Mouse (Mus musculus): ENCODE data around the gene Ncor2. TPM values are rescaled to one million over a fixed set of nuclear protein-coding genes. Genes with fewer than 3 reads are reported as not detected.

Gene Ncor2
- total and polyA plus RNA-seq, 3 experiments: 5.0 to 46.8 TPM; not detected in 1

GRCm38 (mm10) chr5:125058267-125058668 lies 120.8 kb downstream of the Ncor2 start:
- no peaks in the 10 kb centered on the region for H3K36me3 ChIP-seq (ENCODE audit: control insufficient read depth in 1 of 2, insufficient read depth in 2 of 2, low read length in 2 of 2)

GRCm38 (mm10) chr5:125057555-125058266 lies 121.3 kb downstream of the Ncor2 start:
- Histone ChIP-seq H3K27me3 (ENCODE audit: control insufficient read depth in 1 of 2, insufficient read depth in 2 of 2, low read length in 2 of 2) (no peaks in the 10 kb centered on the region), H3K27ac (ENCODE audit: control insufficient read depth, low read depth, low read length) (no peak overlapping the region), H3K4me3 (ENCODE audit: control insufficient read depth in 1 of 2, insufficient read depth in 1 of 2, low read depth in 2 of 2, low read length in 2 of 2) (no peak overlapping the region), H3K79me2 (ENCODE audit: control insufficient read depth, insufficient read depth, low read length, poor library complexity) (no peaks in the 10 kb centered on the region), H3K9me3 (replicated peaks; ENCODE audit: insufficient read depth, low read length) (no peaks in the 10 kb centered on the region), H3K36me3 (ENCODE audit: control insufficient read depth in 1 of 2, insufficient read depth in 2 of 2, low read length in 2 of 2) (no peaks in the 10 kb centered on the region), H3K4me1 (ENCODE audit: control insufficient read depth in 1 of 2, insufficient read depth in 2 of 2, low read length in 2 of 2) (no peaks in the 10 kb centered on the region), H3K9ac (ENCODE audit: control insufficient read depth, low read depth, low read length, poor library complexity, severe bottlenecking) (no peak overlapping the region)
- TF ChIP-seq GATA1 (IDR thresholded peaks at IDR 0.05; ENCODE audit: low read depth, low read length) (no peak), MAFK (IDR thresholded peaks at IDR 0.05; ENCODE audit: borderline replicate concordance, low read depth, low read length) (no peak), MAX (IDR thresholded peaks at IDR 0.05; ENCODE audit: low read length) (no peak), NRF1 (IDR thresholded peaks at IDR 0.05; ENCODE audit: insufficient read depth, low read depth, low read length, poor library complexity, severe bottlenecking) (no peak), TCF12 (IDR thresholded peaks at IDR 0.05; ENCODE audit: low read depth, low read length) (no peak), MAZ (IDR thresholded peaks at IDR 0.05; ENCODE audit: low read depth, low read length) (no peak), BHLHE40 (IDR thresholded peaks at IDR 0.05; ENCODE audit: borderline replicate concordance, low read depth, low read length) (no peak), CTCF (IDR thresholded peaks at IDR 0.05 in 2 of 3, conservative IDR thresholded peaks at IDR 0.05 in 1 of 3; ENCODE audit: control insufficient read depth in 1 of 3, insufficient read depth in 1 of 3, low read depth in 2 of 3, low read length in 3 of 3, poor library complexity in 1 of 3, severe bottlenecking in 1 of 3) (no peak), TAL1 (IDR thresholded peaks at IDR 0.05; ENCODE audit: low read length) (no peak), ZNF384 (IDR thresholded peaks at IDR 0.05; ENCODE audit: low read depth, low read length) (no peak), ZMIZ1 (IDR thresholded peaks at IDR 0.05; ENCODE audit: low read depth, low read length) (no peak), ETS1 (IDR thresholded peaks at IDR 0.05; ENCODE audit: low read depth, low read length) (no peak), USF1 (IDR thresholded peaks at IDR 0.05; ENCODE audit: low read depth, low read length) (no peak), UBTF (IDR thresholded peaks at IDR 0.05; ENCODE audit: borderline replicate concordance, insufficient read depth, low read depth, low read length) (no peak), SIN3A (IDR thresholded peaks at IDR 0.05; ENCODE audit: low read length) (no peak)
- DNase-seq (ENCODE audit: low read depth, low spot score): no peak

More at GRCm38 (mm10) chr5:125058267-125058668, 120.8 kb downstream of the Ncor2 start:
- H3K9ac ChIP-seq (ENCODE audit: control insufficient read depth, low read depth, low read length, poor library complexity, severe bottlenecking): no peak overlapping the region
- no peak for DNase-seq (ENCODE audit: low read depth, low spot score)
- H3K79me2 ChIP-seq (ENCODE audit: control insufficient read depth, insufficient read depth, low read length, poor library complexity): no peaks in the 10 kb centered on the region
- no peaks in the 10 kb centered on the region for H3K4me1 ChIP-seq (ENCODE audit: control insufficient read depth in 1 of 2, insufficient read depth in 2 of 2, low read length in 2 of 2)
- TF ChIP-seq TBP (IDR thresholded peaks at IDR 0.05; ENCODE audit: low read depth, low read length): no peak
- TF ChIP-seq BHLHE40 (IDR thresholded peaks at IDR 0.05; ENCODE audit: borderline replicate concordance, low read depth, low read length): no peak
- TF ChIP-seq MYC (IDR thresholded peaks at IDR 0.05; ENCODE audit: low read depth, low read length): no peak
- TF ChIP-seq SMC3 (IDR thresholded peaks at IDR 0.05; ENCODE audit: low read depth, low read length): no peak
- no peak for TF ChIP-seq CHD2 (IDR thresholded peaks at IDR 0.05; ENCODE audit: low read length)
- TF ChIP-seq JUND (IDR thresholded peaks at IDR 0.05; ENCODE audit: low read depth, low read length): no peak
- no peak for TF ChIP-seq NELFE (IDR thresholded peaks at IDR 0.05; ENCODE audit: low read depth, low read length)
- no peak for TF ChIP-seq NRF1 (IDR thresholded peaks at IDR 0.05; ENCODE audit: insufficient read depth, low read depth, low read length, poor library complexity, severe bottlenecking)
- no peak for TF ChIP-seq POLR2A (IDR thresholded peaks at IDR 0.05; ENCODE audit: control insufficient read depth in 1 of 2, insufficient read depth in 1 of 2, low read depth in 1 of 2, low read length in 2 of 2, poor library complexity in 1 of 2)
- TF ChIP-seq USF1 (IDR thresholded peaks at IDR 0.05; ENCODE audit: low read depth, low read length): no peak
- TF ChIP-seq MEF2A (IDR thresholded peaks at IDR 0.05; ENCODE audit: extremely low read depth, insufficient replicate concordance, low read depth, low read length, poor library complexity, severe bottlenecking): no peak
- no peak for TF ChIP-seq TCF12 (IDR thresholded peaks at IDR 0.05; ENCODE audit: low read depth, low read length)
- TF ChIP-seq ETS1 (IDR thresholded peaks at IDR 0.05; ENCODE audit: low read depth, low read length): no peak
- no peak for TF ChIP-seq RCOR1 (IDR thresholded peaks at IDR 0.05; ENCODE audit: low read depth, low read length)
- TF ChIP-seq EP300 (IDR thresholded peaks at IDR 0.05; ENCODE audit: low read depth in 1 of 2, low read length in 2 of 2): no peak
- no peak for TF ChIP-seq CHD1 (IDR thresholded peaks at IDR 0.05; ENCODE audit: low read depth, low read length)
- no peak for TF ChIP-seq TAL1 (IDR thresholded peaks at IDR 0.05; ENCODE audit: low read length)
- no peaks in the 10 kb centered on the region for H3K9me3 ChIP-seq (replicated peaks; ENCODE audit: insufficient read depth, low read length)
- H3K27me3 ChIP-seq (ENCODE audit: control insufficient read depth in 1 of 2, insufficient read depth in 2 of 2, low read length in 2 of 2): no peaks in the 10 kb centered on the region
- H3K27ac ChIP-seq (ENCODE audit: control insufficient read depth, low read depth, low read length): no peak overlapping the region
- no peak overlapping the region for H3K4me3 ChIP-seq (ENCODE audit: control insufficient read depth in 1 of 2, insufficient read depth in 1 of 2, low read depth in 2 of 2, low read length in 2 of 2)
